Comparison of ENCODE assay signal across 9 mouse cellular contexts in the genomic region with DNA sequence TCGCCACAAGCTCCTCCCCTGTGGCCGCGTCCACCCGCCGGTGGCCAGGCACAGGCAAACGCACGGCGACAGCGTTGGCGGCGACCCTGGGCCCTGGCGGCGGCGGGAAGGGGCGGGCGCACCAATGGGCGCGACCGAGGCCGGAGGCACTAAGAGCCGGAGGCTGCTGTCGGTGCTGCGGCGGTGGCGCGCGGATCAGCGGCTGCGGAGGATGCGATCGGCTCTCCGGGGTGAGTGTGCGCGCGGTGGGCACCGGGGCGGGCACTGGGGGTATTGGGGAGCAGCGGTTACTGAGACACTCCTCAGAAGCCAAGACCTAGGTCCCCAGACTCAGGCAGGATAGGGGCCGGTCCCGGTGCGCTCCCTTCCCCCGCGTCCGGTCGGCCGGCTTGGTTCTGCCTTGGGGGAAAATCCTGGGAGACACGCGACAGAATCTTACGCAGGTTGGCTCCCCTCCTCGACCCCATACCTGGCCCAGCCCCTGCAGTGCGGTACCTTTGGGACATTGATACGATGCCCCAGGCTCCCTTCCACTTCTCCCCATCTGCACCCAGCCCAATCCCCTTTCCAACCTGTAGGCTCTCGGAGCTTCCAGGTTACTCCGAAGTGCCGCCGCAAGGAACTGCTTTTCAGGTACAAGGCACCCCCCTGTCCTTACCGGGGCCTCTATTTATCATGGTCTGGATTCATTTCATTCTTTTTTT. TPM values are rescaled to one million over a fixed set of nuclear protein-coding genes. Genes with fewer than 3 reads are reported as not detected.
DNase-seq lines count a peak whose midpoint lies in the region; ATAC-seq and TF ChIP-seq lines count a peak whose summit lies in the region.
"Had no signal": no experiment of that assay in that cellular context is flagged by ENCODE, and none has a peak within 500 bp of the region (broad histone marks: within the 10 kb centered on the region; RNA-seq: fewer than 3 reads in every experiment).

TSS of gene Dnajc6 (plus strand) at position 115 of the 704 bp plus-strand sequence.

- DNase-seq in frontal cortex, adult 2 months (ENCODE audit: extremely low spot score in 1 of 2, low spot score in 1 of 2) = no peak
- DNase-seq in frontal cortex, postnatal 14 days (ENCODE audit: low spot score in 2 of 2) = no peak
- DNase-seq in ES-CJ7 (ENCODE audit: low read depth, low spot score) = peak; percentile 34
- peak; percentile 60 for DNase-seq in embryo, embryonic 10 days (ENCODE audit: low spot score)
- no peak for DNase-seq in heart, postnatal 0 days (ENCODE audit: low spot score)
- DNase-seq in layer of hippocampus, postnatal 36 days = peak; percentile 25 to 33
- DNase-seq in thymus, postnatal 14 days = peak; percentile 60

- TF ChIP-seq CTCF in heart, postnatal 0 days (IDR thresholded peaks at IDR 0.05; ENCODE audit: low read depth) = no peak

- H3K4me1 ChIP-seq in heart, postnatal 0 days (ENCODE audit: control insufficient read depth, insufficient read depth) = peaks cover 9% of the 10 kb centered on the region; the same call in 1 of the 2 replicates

- ATAC-seq in heart, postnatal 0 days (ENCODE audit: insufficient read depth, low read depth) = peak; percentile 30; the same call in 1 of the 2 replicates
- peak; percentile 63 for ATAC-seq in megakaryocyte-erythroid progenitor cell, adult 5-6 weeks (replicated peaks; ENCODE audit: low FRiP score, low TSS enrichment, poor library complexity, severe bottlenecking)

- peak within 1 kb of the TSS; percentile 93 for H3K4me2 ChIP-seq in heart, postnatal 0 days (ENCODE audit: low read depth, low read length)

- no peak for TF ChIP-seq EP300 in heart, postnatal 0 days (IDR thresholded peaks at IDR 0.05; ENCODE audit: low read depth)

- no peaks in the 10 kb centered on the region for H3K36me3 ChIP-seq in heart, postnatal 0 days (replicated peaks; ENCODE audit: control insufficient read depth, insufficient read depth, low read length)

- under 1% methylated on average over 55 of the region's 57 CpGs for WGBS in heart, postnatal 0 days

- H3K27ac ChIP-seq in heart, postnatal 0 days (ENCODE audit: low read depth) = no peak within 1 kb of the TSS

- no peaks in the 10 kb centered on the region for H3K9me3 ChIP-seq in heart, postnatal 0 days (replicated peaks; ENCODE audit: control insufficient read depth, low read length)

- peak within 1 kb of the TSS; percentile 23; the same call in 1 of the 2 replicates for H3K9ac ChIP-seq in heart, postnatal 0 days (replicated peaks; ENCODE audit: low read depth, low read length)

- H3K27me3 ChIP-seq in heart, postnatal 0 days (ENCODE audit: control insufficient read depth, insufficient read depth, low read length) = peaks cover 41% of the 10 kb centered on the region

- peak within 1 kb of the TSS; percentile 58 for H3K4me3 ChIP-seq in heart, postnatal 0 days (ENCODE audit: low read depth, low read length)

RNA-seq across cellular contexts. Expression of gene Dnajc6, which starts in this region (rescaled TPM):
- 136 and 149 TPM in 2 replicates for polyA plus RNA-seq in frontal cortex, adult 2 months (2012; rRNA removed)
- total RNA-seq in heart, postnatal 0 days (2014; rRNA removed; ENCODE audit: low replicate concordance) = 1.2 and 11.6 TPM in 2 replicates
- polyA plus RNA-seq in heart, postnatal 0 days (2015; fragmentation: Nextera tagmentation; extraction: Ambion mirVana) = 0.07 and 0.08 TPM in 2 replicates
- 100 to 1,000 TPM; 310 to 321 TPM for total RNA-seq in layer of hippocampus, postnatal 36 days (2021)
- total RNA-seq in megakaryocyte-erythroid progenitor cell, adult 5-6 weeks (2014; fragmentation: Nextera tagmentation) = 35.2 and 35.5 TPM in 2 replicates
- total RNA-seq in megakaryocyte-erythroid progenitor cell, adult 5-6 weeks (2017) = 40.5 and 40.8 TPM in 2 replicates
- polyA plus RNA-seq: C2C12 had no signal

Comparison
In these comparisons a context has a peak if more than half of its experiments do, and no peak if none do; other contexts are left out.
1. RNA of gene Dnajc6 (polyA plus RNA-seq): 136 to 149 TPM in frontal cortex, adult 2 months; 0.07 to 0.08 TPM in heart, postnatal 0 days; every median in the first group is over 100 times any median in the second.
2. DNase-seq: peak in ES-CJ7 (single experiment), embryo, embryonic 10 days (single experiment), layer of hippocampus, postnatal 36 days (2 of 2) and thymus, postnatal 14 days (single experiment); none in frontal cortex, adult 2 months (0 of 2), frontal cortex, postnatal 14 days (0 of 2) and heart, postnatal 0 days (single experiment).